Mouse (Mus musculus): ENCODE data around the gene Scarb2.

Gene Scarb2

DNA sequence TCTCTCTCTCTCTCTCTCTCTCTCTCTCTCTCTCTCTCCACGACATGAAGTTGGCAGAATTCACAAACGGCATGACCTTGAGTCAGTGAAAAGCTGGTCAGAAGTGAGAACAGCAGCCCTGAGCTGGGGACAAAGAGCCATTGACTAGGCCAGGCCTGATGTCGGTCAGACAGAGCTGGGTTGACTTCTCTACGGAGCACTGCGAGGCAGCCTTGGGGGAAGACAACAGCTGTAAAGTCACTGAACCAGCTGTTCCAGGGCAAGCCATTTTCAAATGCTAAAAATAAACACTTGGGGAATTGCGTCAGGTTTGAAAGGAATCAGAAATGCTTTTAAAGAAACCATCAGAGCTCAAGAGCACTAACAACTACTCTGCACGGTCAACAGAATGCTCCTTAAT, 13.2 kb downstream of the Scarb2 start:
- DNase-seq (ENCODE audit: low read depth) = no peak

DNA sequence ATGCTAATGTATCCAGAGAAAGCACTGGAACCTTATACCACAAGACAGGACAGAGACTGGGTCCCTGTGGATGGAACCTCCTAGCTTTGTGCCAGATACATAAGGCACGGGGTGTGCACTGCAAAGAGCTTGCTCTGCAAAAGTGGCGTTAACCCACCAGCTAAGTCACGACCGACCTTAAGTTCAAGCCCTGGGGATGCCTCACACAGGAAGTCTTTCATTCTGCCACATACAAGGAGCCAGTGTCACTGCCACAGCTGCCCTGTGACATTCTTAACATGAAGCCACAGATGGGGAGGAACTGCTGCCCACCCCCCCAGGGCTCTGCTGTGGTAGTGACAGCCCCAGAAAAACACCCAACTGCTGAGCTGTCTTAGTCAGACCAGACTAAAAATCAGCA, 15.9 kb downstream of the Scarb2 start:
- no peak for DNase-seq (ENCODE audit: low read depth)

DNA sequence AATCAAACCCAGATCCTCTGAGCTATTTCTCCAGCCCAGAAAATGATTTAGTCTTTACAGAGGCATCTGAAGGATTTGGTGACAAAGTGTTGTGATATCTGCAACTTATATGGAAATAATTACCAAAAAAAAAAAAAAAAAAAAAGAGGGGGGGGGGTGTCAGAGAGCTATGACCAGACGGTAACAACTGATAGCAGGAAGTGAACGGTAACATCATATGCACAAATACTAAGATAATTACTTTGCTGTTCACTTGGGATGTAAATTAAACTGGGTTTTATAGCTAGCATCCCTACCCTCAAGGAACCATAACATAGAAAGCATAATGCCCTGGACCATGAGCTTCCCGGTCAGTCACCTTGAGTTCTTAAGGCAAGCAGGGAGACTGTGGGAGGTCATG, 16.3 kb downstream of the Scarb2 start:
- DNase-seq (ENCODE audit: low read depth) = no peak

DNA sequence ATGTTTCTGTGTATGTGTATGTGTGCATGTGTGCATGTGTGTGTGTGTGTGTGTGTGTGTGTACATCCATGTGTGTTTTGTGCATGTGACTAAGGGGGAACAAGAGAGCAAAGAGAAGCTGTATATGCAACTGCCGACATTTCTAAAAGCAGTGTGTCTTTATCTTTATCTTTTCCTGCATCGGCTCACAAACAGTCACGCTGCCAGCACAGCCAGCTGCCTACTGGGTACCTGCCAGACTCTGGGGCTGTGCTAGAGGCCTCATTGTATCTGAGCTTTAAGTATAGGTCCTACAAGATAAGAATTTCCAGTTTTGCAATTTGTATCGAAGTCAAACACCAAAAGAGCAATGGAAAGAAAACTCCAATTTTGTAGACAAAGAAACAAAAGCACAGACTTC, 17.1 kb downstream of the Scarb2 start:
- DNase-seq (ENCODE audit: low read depth) = no peak

DNA sequence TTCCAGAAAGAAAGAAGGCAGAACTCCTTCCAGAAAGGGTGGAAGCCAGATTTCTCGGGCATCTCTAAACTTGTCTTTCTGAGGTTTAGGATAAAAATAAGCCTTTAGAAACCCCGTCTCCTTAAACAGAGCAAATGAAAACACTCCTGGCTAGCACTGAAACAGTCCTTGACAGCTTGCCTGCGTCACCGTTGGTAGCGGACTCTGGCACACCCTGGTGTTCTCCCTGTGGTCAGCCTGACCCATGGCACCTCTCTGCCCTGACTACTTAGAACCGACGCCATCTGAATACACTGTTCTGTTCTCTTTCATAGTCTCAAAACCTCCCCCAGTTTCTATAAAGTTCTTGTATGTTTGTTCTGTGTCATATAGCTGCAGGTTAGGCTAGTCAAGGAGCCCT, 17.7 kb downstream of the Scarb2 start:
- no peak for DNase-seq (ENCODE audit: low read depth)

DNA sequence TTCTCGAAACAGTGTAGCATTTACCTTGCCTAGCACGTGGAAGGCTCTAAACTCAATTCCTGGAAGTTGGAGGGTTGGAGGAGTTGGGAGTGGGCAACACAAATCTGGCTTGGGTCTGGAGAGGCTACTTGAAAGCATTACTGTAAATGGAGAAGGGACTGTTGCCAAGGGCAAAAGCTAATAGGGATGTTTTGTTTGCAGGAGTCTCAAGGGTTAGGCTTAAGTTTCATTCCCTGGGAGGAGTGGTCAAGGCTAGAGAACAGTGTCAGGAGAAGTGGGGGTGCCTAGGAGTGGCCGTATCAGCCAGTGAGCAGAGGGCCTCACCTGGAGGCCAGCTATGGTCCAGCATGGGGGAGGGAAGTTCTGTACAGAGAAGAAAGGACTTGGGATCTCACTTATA, 18.2 kb downstream of the Scarb2 start:
- DNase-seq (ENCODE audit: low read depth) = no peak

GRCm38 (mm10) chr5:92486758-92487157, 19.9 kb downstream of the Scarb2 start:
- no peak for DNase-seq (ENCODE audit: low read depth)

- DNase-seq (ENCODE audit: low read depth) = no peak
Observed at GRCm38 (mm10) chr5:92484880-92485279, 21.8 kb downstream of the Scarb2 start.

GRCm38 (mm10) chr5:92472863-92473262, 33.8 kb downstream of the Scarb2 start:
- DNase-seq (ENCODE audit: low read depth) = no peak

- no peak for DNase-seq (ENCODE audit: low read depth)
Observed at GRCm38 (mm10) chr5:92471531-92471930, 35.1 kb downstream of the Scarb2 start.

DNA sequence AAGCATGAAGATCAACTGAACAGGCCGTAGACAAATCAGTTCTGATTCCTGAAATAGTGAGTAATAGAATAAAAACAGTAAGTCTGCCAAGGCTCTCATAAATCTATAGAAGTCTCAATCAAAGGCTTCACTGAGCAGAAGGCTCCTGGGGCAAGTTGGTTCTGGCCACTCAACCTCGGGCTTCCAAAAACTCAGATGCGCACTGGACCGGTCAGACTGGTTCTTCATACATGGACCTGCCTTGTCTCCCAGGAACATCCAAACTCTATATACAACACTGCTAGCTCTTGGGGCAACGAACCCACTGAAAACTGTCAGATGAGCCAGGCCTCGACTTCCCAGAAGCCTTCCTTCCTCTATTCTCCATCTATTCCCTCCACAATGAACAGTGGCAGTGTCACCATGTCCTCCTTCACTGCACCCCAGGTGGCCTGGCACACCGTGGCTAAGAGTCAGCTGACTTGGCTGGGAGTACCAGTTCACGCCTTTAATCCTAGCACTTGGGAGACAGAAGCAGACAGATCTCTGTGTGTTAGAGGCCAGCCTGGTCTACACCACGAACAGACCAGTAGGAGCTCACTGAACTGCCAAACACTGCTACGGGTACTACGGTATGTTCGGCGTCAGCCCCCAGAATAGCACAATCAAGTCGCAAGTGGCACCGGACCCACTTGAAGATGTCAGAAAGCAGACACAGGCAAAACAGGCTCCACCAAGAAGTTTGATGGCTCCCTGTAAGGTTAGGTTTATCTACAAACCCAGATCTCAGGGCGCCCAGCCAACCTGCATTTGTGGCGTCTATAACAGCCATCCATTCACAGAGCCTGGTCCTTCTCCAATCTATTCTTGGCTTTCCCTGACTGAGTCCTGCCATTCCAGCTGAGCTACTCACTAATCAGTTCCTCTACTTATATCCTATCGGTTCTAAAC, 37.2 kb downstream of the Scarb2 start:
- DNase-seq (ENCODE audit: low read depth) = no peak

DNA sequence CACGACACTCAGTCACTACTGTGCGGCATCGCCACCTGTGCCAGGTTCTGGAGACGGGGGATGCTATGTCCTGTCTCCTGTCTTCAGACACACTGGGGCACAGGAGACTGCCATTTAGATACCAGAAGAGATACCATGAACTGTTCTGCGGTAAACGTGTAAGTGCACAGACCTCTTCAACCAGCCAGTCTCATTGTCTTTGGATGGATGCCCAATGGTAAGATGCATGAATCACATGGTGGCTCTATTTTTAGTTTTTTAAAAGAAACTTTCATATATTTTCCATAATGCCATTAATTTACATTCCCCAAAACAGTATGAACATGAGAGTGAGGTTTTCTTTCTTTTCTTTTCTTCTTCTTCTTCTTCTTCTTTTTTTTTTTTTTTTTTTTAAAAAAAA, 38.4 kb downstream of the Scarb2 start:
- DNase-seq (ENCODE audit: low read depth) = no peak

DNA sequence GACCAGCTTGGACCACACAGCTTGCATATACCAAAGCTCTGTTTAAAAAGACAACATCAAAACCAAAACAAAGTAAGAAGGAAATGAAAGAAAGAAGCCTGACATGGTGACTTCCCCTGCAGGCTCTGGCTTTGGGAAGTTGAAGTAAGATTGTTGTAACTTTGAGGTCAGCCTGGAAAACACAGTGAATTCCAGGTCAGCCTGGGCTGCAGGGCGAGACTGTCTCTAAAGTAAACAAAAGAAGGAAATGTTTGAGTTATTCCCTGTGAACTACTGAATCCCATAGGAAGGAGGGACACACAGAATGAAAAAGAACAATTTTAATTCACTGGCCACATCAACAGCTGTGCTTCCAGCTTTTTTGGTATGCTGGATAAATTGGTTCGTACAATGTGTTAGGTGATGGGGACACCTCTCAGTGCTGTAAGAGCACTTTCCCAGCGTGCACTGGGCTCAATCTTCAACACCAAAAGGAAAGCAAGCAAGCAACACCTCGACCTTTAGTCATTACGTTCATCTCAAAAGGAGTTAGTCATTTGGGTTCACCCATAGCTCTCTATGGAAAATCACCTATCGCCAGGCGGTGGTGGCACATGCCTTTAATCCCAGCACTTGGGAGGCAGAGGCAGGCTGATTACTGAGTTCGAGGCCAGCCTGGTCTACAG, 39.4 kb downstream of the Scarb2 start:
- no peak for DNase-seq (ENCODE audit: low read depth)

DNA sequence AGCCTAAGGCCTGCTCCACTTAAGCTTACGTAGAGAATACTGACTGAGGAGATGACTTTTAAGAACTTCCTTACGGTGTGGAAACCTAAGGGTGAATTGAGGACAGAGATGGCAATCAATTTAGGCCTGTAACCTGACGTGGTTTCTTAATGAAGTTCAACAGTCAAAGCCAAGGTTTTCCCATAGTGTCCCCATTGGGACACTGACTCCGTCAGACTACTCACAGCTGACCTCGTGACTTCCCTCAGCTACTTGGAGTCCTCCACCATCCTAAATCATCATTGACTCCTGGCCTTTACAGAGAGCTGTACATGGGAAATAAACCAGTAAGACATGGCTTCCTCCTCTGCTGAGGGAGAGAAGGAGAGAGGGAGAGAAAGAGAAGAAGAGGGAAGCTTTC, 41.1 kb downstream of the Scarb2 start:
- DNase-seq (ENCODE audit: low read depth) = no peak

DNA sequence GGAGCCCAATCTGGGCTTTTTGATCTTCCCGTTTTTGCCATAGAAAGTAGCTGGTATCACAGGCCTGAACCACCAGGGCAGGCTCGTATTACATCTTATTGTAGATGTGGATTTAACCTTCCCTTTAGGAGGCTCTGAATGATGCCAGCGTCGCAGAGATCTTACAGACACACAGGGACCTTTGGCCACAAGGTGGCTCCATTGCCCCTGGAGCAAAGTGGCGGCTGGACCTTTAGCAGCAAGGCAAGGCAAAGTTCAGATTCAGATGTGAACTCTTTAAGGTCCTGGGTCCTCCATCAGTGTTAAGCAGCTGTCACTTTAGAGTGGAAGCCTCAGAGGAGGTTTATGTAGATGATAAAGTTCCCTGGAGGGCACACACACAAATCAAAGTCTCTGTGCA, 45.3 kb downstream of the Scarb2 start:
- no peak for DNase-seq (ENCODE audit: low read depth)

DNA sequence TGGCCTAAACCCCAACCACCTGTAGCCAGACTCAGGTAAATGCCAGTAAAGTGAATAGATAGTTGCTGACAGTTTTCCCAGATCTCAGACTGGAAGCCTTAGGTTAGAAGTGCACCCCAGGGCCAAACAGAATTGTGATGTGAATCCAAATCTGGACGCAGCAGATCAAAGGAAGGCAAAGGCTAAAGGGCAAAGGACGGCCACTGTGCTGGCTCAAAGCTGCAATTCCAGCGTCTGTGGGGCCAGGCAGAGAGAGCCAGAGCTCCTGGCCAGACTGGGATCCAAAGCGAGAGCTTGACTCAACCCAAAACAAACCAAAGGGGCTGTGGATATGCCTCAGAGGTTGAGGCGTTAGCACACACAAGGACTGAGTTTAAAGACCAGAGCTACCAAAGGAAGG, 47.9 kb downstream of the Scarb2 start:
- DNase-seq (ENCODE audit: low read depth) = no peak

DNA sequence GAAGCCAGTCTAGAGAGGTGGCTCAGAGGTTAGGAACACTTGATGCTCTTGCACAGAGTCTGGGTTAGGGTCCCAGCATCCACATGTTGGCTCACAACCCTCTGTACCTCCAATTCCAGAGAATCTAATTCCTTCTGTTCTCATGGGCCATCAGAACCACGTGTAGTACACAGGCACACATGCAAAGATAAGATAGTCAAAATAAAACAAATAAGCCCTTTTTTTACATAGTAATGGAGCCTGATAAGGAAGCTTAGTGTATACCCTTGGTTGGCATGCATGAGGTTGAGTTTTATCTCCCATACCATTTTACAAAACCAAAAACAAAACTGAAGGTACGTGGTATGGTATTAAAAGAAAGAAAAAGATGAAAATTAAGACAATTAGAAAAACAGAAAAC, 49.2 kb downstream of the Scarb2 start:
- DNase-seq (ENCODE audit: low read depth) = no peak

DNA sequence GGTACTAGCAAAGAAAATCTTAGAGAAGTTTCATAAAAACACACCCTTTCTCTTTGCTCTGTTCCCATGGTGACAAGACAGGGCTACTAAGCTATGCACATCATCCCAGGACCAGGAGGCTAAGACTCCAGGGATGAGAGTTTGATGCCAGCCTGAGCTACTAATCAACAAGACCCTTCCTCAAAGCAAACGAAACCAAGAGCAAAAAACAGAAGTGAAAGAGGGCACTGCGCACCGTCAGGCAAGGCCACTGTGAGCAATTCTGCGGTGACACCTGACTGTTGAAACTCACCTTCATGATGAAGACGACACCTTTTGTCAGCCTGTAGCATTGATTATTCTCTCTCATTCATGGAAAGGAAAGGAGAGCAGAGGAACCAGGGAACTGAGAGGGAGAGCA, 53.8 kb downstream of the Scarb2 start:
- DNase-seq (ENCODE audit: low read depth) = no peak

- DNase-seq (ENCODE audit: low read depth) = no peak
Observed at GRCm38 (mm10) chr5:92446736-92447135, 59.9 kb downstream of the Scarb2 start.

- DNase-seq (ENCODE audit: low read depth) = no peak
Observed at GRCm38 (mm10) chr5:92445016-92445415, 61.6 kb downstream of the Scarb2 start.

DNA sequence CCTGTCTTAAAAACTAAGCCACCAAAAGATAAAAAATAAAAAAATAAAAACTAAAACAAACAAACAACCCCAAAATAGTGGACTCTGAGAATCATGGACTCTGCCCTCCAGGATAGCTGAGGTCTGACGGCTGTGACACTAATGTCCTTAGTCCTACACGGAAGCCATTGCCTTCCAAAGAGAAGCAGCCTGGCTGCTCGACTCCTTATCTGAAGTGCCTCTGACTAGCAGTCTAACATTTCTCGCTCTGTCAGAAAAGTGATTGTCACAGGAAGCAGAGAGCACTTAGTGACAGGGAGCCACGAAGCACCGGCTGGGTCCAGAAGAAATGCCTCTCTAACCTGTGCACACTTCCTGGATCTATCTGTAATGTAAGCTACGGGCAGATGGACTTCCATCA, 63.7 kb downstream of the Scarb2 start:
- DNase-seq (ENCODE audit: low read depth) = no peak

DNA sequence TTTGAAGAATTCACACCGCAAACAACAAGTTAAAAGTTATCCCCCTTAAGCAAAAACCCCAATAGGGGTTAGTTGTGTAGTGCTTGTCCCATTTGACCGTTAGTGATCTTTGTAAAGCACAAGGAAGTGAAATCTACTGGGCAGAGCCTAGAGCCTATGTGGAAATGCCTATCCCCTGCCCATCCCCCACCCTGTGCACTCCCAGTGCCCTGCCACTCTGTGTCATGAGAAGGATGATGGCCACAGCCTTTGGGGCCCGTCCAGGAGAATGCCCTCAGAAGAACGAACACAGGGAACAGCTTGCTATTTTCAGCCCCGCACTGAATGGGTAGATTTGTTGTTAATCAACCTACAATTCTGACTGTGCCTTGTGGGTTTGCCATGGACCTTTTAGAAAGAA, 65.1 kb downstream of the Scarb2 start:
- no peak for DNase-seq (ENCODE audit: low read depth)

DNA sequence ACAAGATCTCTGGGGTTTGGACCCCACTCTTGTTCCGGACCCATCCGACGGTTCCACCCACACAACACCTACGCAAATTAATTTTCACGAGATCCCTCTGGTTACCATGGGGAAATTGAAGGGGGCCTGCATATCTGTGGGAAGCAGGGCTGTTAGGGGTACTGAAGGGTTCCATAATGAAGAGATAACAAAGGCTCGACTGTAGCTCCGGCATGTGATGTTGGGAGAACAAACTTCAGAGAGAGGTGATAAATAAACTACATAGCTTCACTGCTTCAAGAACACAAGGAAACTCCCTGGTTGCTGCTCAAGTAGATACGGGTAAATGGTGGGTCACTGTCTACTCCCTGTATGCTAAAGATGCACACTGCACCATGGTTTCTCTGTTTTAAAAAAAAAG, 68.1 kb downstream of the Scarb2 start:
- DNase-seq (ENCODE audit: low read depth) = no peak
